In genomic region chr16:50756696-50757095, GRCm38 (mm10) we compare ENCODE assay signal across 9 mouse cellular contexts.
DNase-seq lines count a peak whose midpoint lies in the region; ATAC-seq and TF ChIP-seq lines count a peak whose summit lies in the region.
"Had no signal": no experiment of that assay in that cellular context is flagged by ENCODE, and none has a peak within 500 bp of the region (broad histone marks: within the 10 kb centered on the region; RNA-seq: fewer than 3 reads in every experiment).

No protein-coding gene starts in this region.

- no peak for ATAC-seq in neural tube, embryonic 11.5 days (ENCODE audit: insufficient read depth, low FRiP score, low TSS enrichment)
- no peak for ATAC-seq in embryonic facial prominence, embryonic 14.5 days (ENCODE audit: low read depth)

- WGBS in neural tube, embryonic 11.5 days: 53% methylated on average over 4 of the region's 4 CpGs
- WGBS in embryonic facial prominence, embryonic 14.5 days: 43% methylated on average over 4 of the region's 4 CpGs
- WGBS in lung, adult 2 months: 49% methylated on average over 4 of the region's 4 CpGs

- H3K9me3 ChIP-seq in neural tube, embryonic 11.5 days (ENCODE audit: control insufficient read depth, low read length): no peaks in the 10 kb centered on the region
- no peaks in the 10 kb centered on the region for H3K9me3 ChIP-seq in embryonic facial prominence, embryonic 14.5 days (ENCODE audit: control insufficient read depth, low read length)
- H3K9me3 ChIP-seq: hindbrain, embryonic 15.5 days had no signal

- no peak overlapping the region for H3K9ac ChIP-seq in neural tube, embryonic 11.5 days (ENCODE audit: low read length)
- H3K9ac ChIP-seq in embryonic facial prominence, embryonic 14.5 days (ENCODE audit: low read depth, low read length): no peak overlapping the region
- H3K9ac ChIP-seq: hindbrain, embryonic 15.5 days had no signal

- no peaks in the 10 kb centered on the region for H3K4me1 ChIP-seq in neural tube, embryonic 11.5 days (ENCODE audit: control insufficient read depth, insufficient read depth, low read length)
- peaks cover 13% of the 10 kb centered on the region; the same call in 1 of the 2 replicates for H3K4me1 ChIP-seq in embryonic facial prominence, embryonic 14.5 days (ENCODE audit: control insufficient read depth, insufficient read depth, low read length)
- H3K4me1 ChIP-seq in lung, adult 2 months (ENCODE audit: control insufficient read depth, insufficient read depth, low read length): no peaks in the 10 kb centered on the region
- H3K4me1 ChIP-seq: hindbrain, embryonic 15.5 days had no signal

- peak; percentile 69 for TF ChIP-seq CTCF in lung, adult 2 months (IDR thresholded peaks at IDR 0.05; ENCODE audit: insufficient read depth, low read length)

- H3K27me3 ChIP-seq in neural tube, embryonic 11.5 days (ENCODE audit: control insufficient read depth, insufficient read depth, low read length): no peaks in the 10 kb centered on the region
- H3K27me3 ChIP-seq in embryonic facial prominence, embryonic 14.5 days (replicated peaks; ENCODE audit: control insufficient read depth, insufficient read depth, low read length): no peaks in the 10 kb centered on the region
- H3K27me3 ChIP-seq: hindbrain, embryonic 15.5 days had no signal

- no peak for TF ChIP-seq POLR2A in lung, adult 2 months (IDR thresholded peaks at IDR 0.05; ENCODE audit: borderline replicate concordance, extremely low read depth, low read depth, low read length)

- H3K4me2 ChIP-seq in neural tube, embryonic 11.5 days (ENCODE audit: low read depth): no peak overlapping the region
- H3K4me2 ChIP-seq in embryonic facial prominence, embryonic 14.5 days (ENCODE audit: low read depth, low read length): no peak overlapping the region
- H3K4me2 ChIP-seq: hindbrain, embryonic 15.5 days had no signal

- H3K36me3 ChIP-seq in neural tube, embryonic 11.5 days (ENCODE audit: control insufficient read depth, insufficient read depth, low read length): no peaks in the 10 kb centered on the region
- H3K36me3 ChIP-seq in embryonic facial prominence, embryonic 14.5 days (ENCODE audit: control insufficient read depth, insufficient read depth, low read length): no peaks in the 10 kb centered on the region
- H3K36me3 ChIP-seq: hindbrain, embryonic 15.5 days had no signal

- DNase-seq in adrenal gland, adult (ENCODE audit: inconsistent age in 2 of 2, low spot score in 1 of 2): peak; percentile 55 to 87
- no peak for DNase-seq in adrenal gland, adult 8-10 months
- DNase-seq in neural tube, embryonic 11.5 days (ENCODE audit: low spot score): peak; percentile 27
- DNase-seq in neural tube, embryonic 10.5 days (ENCODE audit: extremely low spot score, low spot score): no peak
- peak; percentile 17 for DNase-seq in embryonic facial prominence, embryonic 14.5 days (ENCODE audit: low spot score)
- peak; percentile 36 for DNase-seq in lung, adult 2 months
- peak; percentile 39 for DNase-seq in yolk sac, embryonic 10.5 days (ENCODE audit: low spot score)
- no peak for DNase-seq in cerebellum, adult 11 months

- H3K27ac ChIP-seq in neural tube, embryonic 11.5 days (ENCODE audit: low read depth, low read length): no peak overlapping the region
- H3K27ac ChIP-seq in embryonic facial prominence, embryonic 14.5 days (replicated peaks; ENCODE audit: low read depth, low read length): no peak overlapping the region
- H3K27ac ChIP-seq: hindbrain, embryonic 15.5 days had no signal

- no peak overlapping the region for H3K4me3 ChIP-seq in neural tube, embryonic 11.5 days (ENCODE audit: low read depth, low read length)
- H3K4me3 ChIP-seq in embryonic facial prominence, embryonic 14.5 days (ENCODE audit: low read depth, low read length): no peak overlapping the region
- no peak overlapping the region for H3K4me3 ChIP-seq in lung, adult 2 months (replicated peaks; ENCODE audit: extremely low read depth, low read depth, low read length)
- H3K4me3 ChIP-seq: hindbrain, embryonic 15.5 days had no signal

Comparison
In these comparisons a context has a peak if more than half of its experiments do, and no peak if none do; other contexts are left out.
1. DNase-seq: peak in adrenal gland, adult (2 of 2), neural tube, embryonic 11.5 days (single experiment), embryonic facial prominence, embryonic 14.5 days (single experiment), lung, adult 2 months (single experiment) and yolk sac, embryonic 10.5 days (single experiment); none in adrenal gland, adult 8-10 months (single experiment), neural tube, embryonic 10.5 days (single experiment) and cerebellum, adult 11 months (single experiment).